Mouse (Mus musculus) neural tube, embryonic 13.5 days (tissue): ENCODE measurements around the gene Nol6. TPM values are rescaled to one million over a fixed set of nuclear protein-coding genes. Genes with fewer than 3 reads are reported as not detected.

ENCODE experiments used
- ATAC-seq: fragments of 200-750 bp; cut with Nextera tagmentation; 2 replicates; pipeline ENCODE4 v1.8.0; 2017; ENCODE audit warnings: low read depth, mild to moderate bottlenecking, moderate TSS enrichment, moderate library complexity
- H3K27ac ChIP-seq: fragments of 300-500 bp; sonication (generic); replicated peaks from 2 replicates; pipeline ENCODE4 v1.5.1; 2015; ENCODE audit warnings: moderate library complexity, mild to moderate bottlenecking, inconsistent platforms
- H3K27me3 ChIP-seq: fragments of 300-500 bp; sonication (generic); 2 replicates; pipeline ENCODE4 v1.6.1; 2015; ENCODE audit warnings: mild to moderate bottlenecking, inconsistent platforms
- H3K36me3 ChIP-seq: fragments of 300-500 bp; sonication (generic); 2 replicates; pipeline ENCODE4 v1.6.1; 2015; ENCODE audit warnings: mild to moderate bottlenecking, inconsistent platforms
- H3K4me1 ChIP-seq: fragments of 300-500 bp; sonication (generic); replicated peaks from 2 replicates; pipeline ENCODE4 v1.6.1; 2015; ENCODE audit warnings: inconsistent platforms
- H3K4me2 ChIP-seq: fragments of 300-500 bp; sonication (generic); 2 replicates; pipeline ENCODE4 v1.6.1; 2015; ENCODE audit warnings: inconsistent platforms, mild to moderate bottlenecking, moderate library complexity
- H3K4me3 ChIP-seq: fragments of 300-500 bp; sonication (generic); 2 replicates; pipeline ENCODE4 v1.5.1; 2015; ENCODE audit warnings: mild to moderate bottlenecking, inconsistent platforms
- H3K9ac ChIP-seq: fragments of 300-500 bp; sonication (generic); 2 replicates; pipeline ENCODE4 v1.6.1; 2015; ENCODE audit warnings: moderate library complexity, mild to moderate bottlenecking, inconsistent platforms
- H3K9me3 ChIP-seq: fragments of 300-500 bp; sonication (generic); 2 replicates; pipeline ENCODE4 v1.6.1; 2016; ENCODE audit warnings: inconsistent platforms
- WGBS: fragments of 180-500 bp; shearing (Covaris S2); methylation state at CpG from one replicate; pipeline ENCODE4 v1.1.7; 2015; 5-methylcytosine and 5-hydroxymethylcytosine counted together
- polyA plus RNA-seq: library from polyadenylated mRNA; unstranded; fragments of >200 nt; fragmentation: Nextera tagmentation; extraction: Ambion mirVana; gene quantifications from 2 replicates; pipeline ENCODE4 v1.2.1, GENCODE M21; 2015

Nol6 gene
- polyA plus RNA-seq, 1 experiment from 2014 or later = 30.0 TPM

DNA sequence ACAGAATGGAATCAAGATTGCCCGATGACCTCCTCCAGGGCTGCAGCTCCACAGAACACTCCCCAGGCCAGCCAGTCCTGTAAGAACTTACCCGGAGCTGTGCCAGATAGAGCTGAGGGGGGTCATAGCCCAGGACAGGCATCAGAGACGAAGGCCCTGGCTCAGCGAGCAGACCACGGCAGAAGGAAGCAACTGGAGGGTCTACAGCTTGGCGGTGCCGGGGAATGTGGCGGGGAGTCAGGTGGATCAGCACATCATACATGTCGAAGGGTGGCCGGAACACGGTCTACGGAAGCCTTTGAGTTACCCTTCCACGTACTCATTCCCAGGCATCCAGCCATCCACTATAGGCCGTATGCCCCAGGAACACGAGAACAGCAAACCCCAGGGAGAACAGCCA is 8.5 kb downstream of the Nol6 start:
- H3K4me2 ChIP-seq = no peak overlapping the region
- no peak for ATAC-seq
- no peaks in the 10 kb centered on the region for H3K27me3 ChIP-seq
- no peak overlapping the region for H3K27ac ChIP-seq
- H3K9me3 ChIP-seq = no peaks in the 10 kb centered on the region
- no peaks in the 10 kb centered on the region for H3K4me1 ChIP-seq
- WGBS = 93% methylated on average over 15 of the region's 15 CpGs
- H3K9ac ChIP-seq = no peak overlapping the region
- H3K36me3 ChIP-seq = peaks cover 73% of the 10 kb centered on the region
- no peak overlapping the region for H3K4me3 ChIP-seq

GRCm38 (mm10) chr4:41115074-41115473 is 9.2 kb downstream of the Nol6 start:
- Histone ChIP-seq H3K9me3 (no peaks in the 10 kb centered on the region), H3K27ac (no peak overlapping the region), H3K4me2 (no peak overlapping the region), H3K36me3 (peaks cover 66% of the 10 kb centered on the region), H3K27me3 (no peaks in the 10 kb centered on the region), H3K4me1 (no peaks in the 10 kb centered on the region), H3K4me3 (no peak overlapping the region), H3K9ac (no peak overlapping the region)
- no peak for ATAC-seq
- 88% methylated on average over 6 of the region's 6 CpGs for WGBS

- no peak for ATAC-seq
- H3K4me2 ChIP-seq = no peak overlapping the region
- H3K4me1 ChIP-seq = no peaks in the 10 kb centered on the region
- H3K27me3 ChIP-seq = no peaks in the 10 kb centered on the region
- H3K9me3 ChIP-seq = no peaks in the 10 kb centered on the region
- H3K4me3 ChIP-seq = no peak overlapping the region
- no peak overlapping the region for H3K27ac ChIP-seq
- H3K36me3 ChIP-seq = peaks cover 60% of the 10 kb centered on the region
- 82% methylated on average over 9 of the region's 9 CpGs for WGBS
- no peak overlapping the region for H3K9ac ChIP-seq
Observed at GRCm38 (mm10) chr4:41114358-41115070, 9.7 kb downstream of the Nol6 start.

DNA sequence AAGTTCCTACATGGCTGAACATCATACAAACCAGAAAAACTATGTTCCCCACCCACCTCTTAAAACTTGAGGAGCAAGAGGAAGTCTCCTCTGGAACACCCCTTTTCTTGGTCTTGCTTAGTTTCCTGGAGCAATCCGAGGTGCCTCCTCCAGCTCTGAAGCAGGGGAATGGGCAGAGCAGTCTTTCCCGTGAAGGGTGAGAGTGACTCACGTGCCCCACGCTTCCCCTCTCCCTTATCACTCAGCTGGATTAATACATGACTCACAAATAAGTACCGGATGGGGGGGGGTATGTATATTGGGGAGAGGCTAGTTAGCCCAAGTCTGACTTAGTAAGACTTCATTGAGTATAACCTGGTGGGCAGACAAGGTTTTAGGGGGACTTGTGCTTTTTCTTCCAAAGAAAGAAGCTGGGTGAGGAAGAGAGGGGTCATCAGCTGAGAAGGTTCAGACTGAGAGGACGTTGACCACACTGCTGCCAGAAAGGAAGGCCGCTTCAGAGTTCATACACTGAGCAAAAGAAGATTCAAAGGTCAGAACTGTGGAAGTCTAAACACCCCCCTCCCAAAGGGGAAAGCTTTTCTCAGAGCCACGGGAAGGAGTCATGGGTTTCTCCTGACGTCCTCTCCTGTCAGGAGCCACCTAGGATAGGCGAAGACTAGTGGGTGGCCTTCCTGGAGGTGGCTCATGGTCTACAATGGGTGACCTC is 15.4 kb downstream of the Nol6 start:
- peaks cover 4% of the 10 kb centered on the region; the same call in 1 of the 2 replicates for H3K36me3 ChIP-seq
- no peak overlapping the region for H3K27ac ChIP-seq
- no peak overlapping the region for H3K4me2 ChIP-seq
- peaks cover 4% of the 10 kb centered on the region; the same call in 1 of the 2 replicates for H3K4me1 ChIP-seq
- no peak overlapping the region for H3K9ac ChIP-seq
- no peak for ATAC-seq
- no peaks in the 10 kb centered on the region for H3K27me3 ChIP-seq
- no peak overlapping the region for H3K4me3 ChIP-seq
- WGBS = 84% methylated on average over 10 of the region's 10 CpGs
- H3K9me3 ChIP-seq = no peaks in the 10 kb centered on the region

DNA sequence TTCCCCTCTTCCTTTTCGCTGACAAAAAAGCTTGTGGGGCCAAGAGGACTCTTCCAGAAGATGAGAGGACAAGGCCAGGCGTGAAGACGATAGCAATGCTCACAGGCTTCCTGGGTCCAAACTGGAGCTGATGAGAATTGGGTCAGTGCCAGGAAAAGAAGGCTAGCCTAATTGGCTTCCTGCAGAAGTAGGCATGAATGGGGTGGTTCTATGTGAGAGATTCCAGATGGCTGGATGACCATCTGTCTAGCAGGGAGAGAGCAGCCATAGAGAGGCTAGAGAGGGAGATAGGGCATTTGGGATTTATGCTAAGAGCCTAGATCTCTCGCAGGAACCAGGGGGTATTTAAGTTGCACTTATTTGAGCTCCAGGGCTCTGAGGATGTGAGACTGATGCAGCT is 16.8 kb downstream of the Nol6 start:
- no peak for ATAC-seq
- Histone ChIP-seq H3K36me3 (no peaks in the 10 kb centered on the region), H3K27ac (no peak overlapping the region), H3K4me3 (no peak overlapping the region), H3K27me3 (no peaks in the 10 kb centered on the region), H3K9ac (no peak overlapping the region), H3K4me1 (peaks cover 4% of the 10 kb centered on the region; the same call in 1 of the 2 replicates), H3K9me3 (no peaks in the 10 kb centered on the region), H3K4me2 (no peak overlapping the region)
- WGBS = 80% methylated on average over 4 of the region's 4 CpGs

GRCm38 (mm10) chr4:41102901-41103300 is 21.4 kb downstream of the Nol6 start:
- H3K9me3 ChIP-seq = no peaks in the 10 kb centered on the region
- H3K4me1 ChIP-seq = peaks cover 13% of the 10 kb centered on the region
- peaks cover 19% of the 10 kb centered on the region for H3K27me3 ChIP-seq
- no peak overlapping the region for H3K4me3 ChIP-seq
- ATAC-seq = no peak
- no peak overlapping the region for H3K9ac ChIP-seq
- no peak overlapping the region for H3K27ac ChIP-seq
- H3K4me2 ChIP-seq = no peak overlapping the region
- no peaks in the 10 kb centered on the region for H3K36me3 ChIP-seq

DNA sequence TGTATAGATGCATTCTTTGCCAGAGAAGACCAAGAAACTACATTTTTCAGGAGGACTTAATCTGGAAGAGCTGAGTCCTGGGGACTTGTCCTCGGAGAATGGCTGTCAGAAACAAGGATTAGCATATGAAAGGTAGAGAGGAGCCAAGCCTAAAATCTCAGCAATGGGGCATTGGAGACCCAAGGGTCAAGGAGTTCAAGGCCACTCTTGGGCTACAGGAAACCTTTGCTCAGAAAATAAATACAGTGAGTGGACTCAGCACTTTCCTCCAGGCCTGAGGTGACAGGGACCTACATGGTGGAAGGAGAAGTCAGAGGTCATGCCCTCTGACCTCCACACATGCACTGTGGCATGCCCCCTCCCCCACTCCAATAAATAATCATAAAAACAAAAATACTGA is 23.3 kb downstream of the Nol6 start:
- Histone ChIP-seq H3K36me3 (no peaks in the 10 kb centered on the region), H3K27ac (no peak overlapping the region), H3K27me3 (peaks cover 38% of the 10 kb centered on the region), H3K9ac (no peak overlapping the region), H3K9me3 (no peaks in the 10 kb centered on the region), H3K4me3 (no peak overlapping the region), H3K4me2 (no peak overlapping the region), H3K4me1 (peaks cover 15% of the 10 kb centered on the region)
- WGBS = 14% methylated on average over 1 of the region's 1 CpGs
- ATAC-seq = no peak

- Histone ChIP-seq H3K27ac (no peak overlapping the region), H3K9me3 (no peaks in the 10 kb centered on the region), H3K4me1 (peaks cover 15% of the 10 kb centered on the region), H3K36me3 (no peaks in the 10 kb centered on the region), H3K9ac (peak overlapping the region; percentile 69), H3K4me3 (peak overlapping the region; percentile 46), H3K4me2 (peak overlapping the region; percentile 91), H3K27me3 (peaks cover 43% of the 10 kb centered on the region)
- WGBS = 17% methylated on average over 11 of the region's 11 CpGs
- ATAC-seq = peak; percentile 44; the same call in 1 of the 2 replicates
Observed at GRCm38 (mm10) chr4:41098577-41098951, 25.7 kb downstream of the Nol6 start.

DNA sequence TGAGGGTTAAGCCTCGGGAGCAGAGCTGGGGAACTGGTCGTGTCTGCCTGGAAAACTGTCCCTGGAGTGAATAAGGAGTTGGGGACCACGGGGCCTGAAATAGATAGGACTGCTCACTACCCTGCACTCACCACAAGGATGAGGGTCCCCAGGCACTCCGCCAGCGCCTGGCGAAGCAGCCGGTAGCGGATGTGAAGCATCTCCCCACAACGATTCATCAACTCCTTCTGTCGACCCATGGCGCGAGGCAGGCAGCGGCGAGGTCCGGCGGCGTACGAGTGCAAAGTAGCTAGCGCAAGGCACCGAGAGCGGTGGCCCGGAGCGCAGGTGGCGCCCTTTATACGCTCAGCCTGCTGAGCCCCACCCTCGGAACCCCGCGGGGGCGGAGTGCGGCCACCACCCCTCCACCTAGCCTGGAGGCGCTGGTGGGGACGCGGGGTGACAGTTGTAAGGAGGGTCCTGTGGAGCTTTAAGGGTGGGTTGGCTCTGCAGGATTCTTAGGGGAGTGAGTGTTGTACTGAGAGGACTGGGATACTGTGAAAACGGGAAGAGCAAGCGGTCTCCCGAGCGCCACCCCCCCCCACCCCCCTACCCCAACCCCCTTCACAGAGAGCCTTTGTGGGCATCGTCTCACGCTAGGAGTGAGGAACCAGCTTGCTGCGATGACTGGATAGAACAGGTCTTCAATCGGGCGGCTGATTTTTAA is 26.2 kb downstream of the Nol6 start, which contains the start of gene Aqp3:
Gene Aqp3 (minus strand): TSS at position 313 of the 706 bp plus-strand sequence.
- Histone ChIP-seq H3K4me1 (peaks cover 15% of the 10 kb centered on the region), H3K4me3 (peak within 1 kb of the TSS; percentile 46), H3K27me3 (peaks cover 43% of the 10 kb centered on the region), H3K27ac (no peak within 1 kb of the TSS), H3K9me3 (no peaks in the 10 kb centered on the region), H3K9ac (peak within 1 kb of the TSS; percentile 69), H3K36me3 (no peaks in the 10 kb centered on the region), H3K4me2 (peak within 1 kb of the TSS; percentile 91)
- ATAC-seq = peak; percentile 55
- under 1% methylated on average over 42 of the region's 42 CpGs for WGBS

DNA sequence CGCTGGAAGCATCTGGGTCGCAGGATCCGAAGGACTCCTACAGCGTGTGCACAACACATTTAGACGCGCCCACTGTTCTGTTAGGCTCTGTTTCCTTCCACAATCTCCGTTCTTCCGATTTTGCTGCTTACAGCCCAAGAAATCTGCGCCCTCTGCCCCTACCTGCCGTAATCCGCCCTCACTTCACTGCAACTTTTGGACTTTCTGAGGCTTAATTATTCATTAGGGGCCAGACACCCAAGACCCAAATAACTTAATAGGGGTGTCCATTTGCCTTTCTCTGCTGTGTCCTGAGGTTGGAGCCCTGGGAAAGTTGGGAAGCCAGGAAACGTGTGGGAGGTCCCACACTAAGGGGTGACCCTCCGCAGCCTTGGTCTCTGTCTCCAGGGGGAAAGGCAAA is 26.9 kb downstream of the Nol6 start:
- Histone ChIP-seq H3K27ac (no peak overlapping the region), H3K27me3 (peaks cover 43% of the 10 kb centered on the region), H3K4me2 (peak overlapping the region; percentile 91), H3K9ac (0 out of 2 replicates have a peak overlapping the region, but pooled peaks have one; percentile 69), H3K4me3 (peak overlapping the region; percentile 46; the same call in 1 of the 2 replicates), H3K9me3 (no peaks in the 10 kb centered on the region), H3K36me3 (no peaks in the 10 kb centered on the region), H3K4me1 (peaks cover 15% of the 10 kb centered on the region)
- WGBS = 48% methylated on average over 13 of the region's 13 CpGs
- no peak for ATAC-seq

DNA sequence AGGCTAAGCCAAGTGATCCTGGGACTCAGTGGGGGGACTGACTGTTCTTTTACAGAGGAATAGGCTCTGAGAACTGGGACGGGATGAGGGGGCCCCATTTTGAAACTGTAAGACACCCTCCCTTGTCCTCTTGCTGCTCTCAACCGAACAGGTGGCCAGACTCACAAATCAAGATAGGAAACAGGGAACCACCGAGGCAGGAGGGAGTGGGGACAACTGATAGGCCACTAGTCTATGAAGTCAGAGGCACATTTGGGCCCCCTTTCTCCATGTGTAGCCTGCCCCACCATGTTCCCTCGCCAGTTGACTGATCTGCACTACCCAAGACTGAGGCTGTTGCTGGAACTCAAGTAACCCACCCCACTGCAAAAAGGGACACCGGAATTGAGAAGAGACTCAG is 27.5 kb downstream of the Nol6 start:
- Histone ChIP-seq H3K4me3 (no peak overlapping the region), H3K27me3 (peaks cover 43% of the 10 kb centered on the region), H3K27ac (no peak overlapping the region), H3K9ac (no peak overlapping the region), H3K36me3 (no peaks in the 10 kb centered on the region), H3K4me1 (peaks cover 15% of the 10 kb centered on the region), H3K4me2 (no peak overlapping the region), H3K9me3 (no peaks in the 10 kb centered on the region)
- no peak for ATAC-seq
- WGBS = 74% methylated on average over 5 of the region's 5 CpGs

DNA sequence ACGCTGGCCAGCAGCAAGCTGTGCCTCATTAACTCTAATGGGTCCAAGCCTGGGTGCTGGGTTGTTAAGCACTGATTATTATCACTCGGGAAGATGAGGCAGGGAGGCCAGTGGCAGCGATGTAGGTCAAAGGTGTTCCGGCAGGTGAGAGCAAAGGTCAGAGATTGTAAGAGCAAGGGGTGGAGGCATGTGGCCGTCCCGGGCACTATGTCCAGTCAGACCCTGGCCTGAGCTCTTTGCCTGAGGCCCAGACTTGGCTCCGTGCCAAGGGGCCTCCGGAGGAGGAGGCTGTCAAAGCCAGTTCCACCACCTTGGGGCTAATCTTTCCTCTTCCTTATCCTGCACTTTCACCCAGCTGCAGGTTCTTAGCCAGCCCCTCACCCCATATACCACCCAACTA is 28.1 kb downstream of the Nol6 start:
- 72% methylated on average over 8 of the region's 8 CpGs for whole genome bisulfite sequencing

More for the DNA sequence above, 28.1 kb downstream of the Nol6 start:
- ATAC-seq = no peak
- no peak overlapping the region for H3K4me3 ChIP-seq
- no peaks in the 10 kb centered on the region for H3K9me3 ChIP-seq
- H3K36me3 ChIP-seq = no peaks in the 10 kb centered on the region
- H3K4me2 ChIP-seq = no peak overlapping the region
- H3K9ac ChIP-seq = no peak overlapping the region
- H3K27ac ChIP-seq = no peak overlapping the region
- H3K4me1 ChIP-seq = peaks cover 15% of the 10 kb centered on the region
- peaks cover 43% of the 10 kb centered on the region for H3K27me3 ChIP-seq
